Mouse (Mus musculus) embryonic facial prominence, embryonic 12.5 days (tissue): ENCODE measurements around the gene Obsl1. TPM values are rescaled to one million over a fixed set of nuclear protein-coding genes. Genes with fewer than 3 reads are reported as not detected.

Experiments
- ATAC-seq: fragments of 200-750 bp; cut with Nextera tagmentation; 2 replicates; pipeline ENCODE4 v1.8.0; 2017; ENCODE audit not compliant: insufficient number of reproducible peaks, insufficient read depth, low FRiP score, low TSS enrichment
- H3K27ac ChIP-seq: fragments of 300-500 bp; sonication (generic); 2 replicates; pipeline ENCODE4 v1.5.1; 2016; ENCODE audit warnings: mild to moderate bottlenecking
- H3K27me3 ChIP-seq: fragments of 300-500 bp; sonication (generic); 2 replicates; pipeline ENCODE4 v1.6.1; 2016; ENCODE audit warnings: mild to moderate bottlenecking, moderate library complexity
- H3K36me3 ChIP-seq: fragments of 300-500 bp; sonication (generic); 2 replicates; pipeline ENCODE4 v1.6.1; 2016; ENCODE audit warnings: mild to moderate bottlenecking
- H3K4me1 ChIP-seq: fragments of 300-500 bp; sonication (generic); 2 replicates; pipeline ENCODE4 v1.6.1; 2016
- H3K4me2 ChIP-seq: fragments of 300-500 bp; sonication (generic); replicated peaks from 2 replicates; pipeline ENCODE4 v1.6.1; 2016; ENCODE audit warnings: mild to moderate bottlenecking, moderate library complexity
- H3K4me3 ChIP-seq: fragments of 300-500 bp; sonication (generic); 2 replicates; pipeline ENCODE4 v1.5.1; 2016; ENCODE audit warnings: mild to moderate bottlenecking
- H3K9ac ChIP-seq: fragments of 300-500 bp; sonication (generic); 2 replicates; pipeline ENCODE4 v1.6.1; 2016; ENCODE audit warnings: mild to moderate bottlenecking, moderate library complexity
- H3K9me3 ChIP-seq: fragments of 300-500 bp; sonication (generic); 2 replicates; pipeline ENCODE4 v1.6.1; 2016; ENCODE audit warnings: mild to moderate bottlenecking, moderate library complexity
- WGBS: fragments of 180-500 bp; shearing (Covaris S2); methylation state at CpG from one replicate; pipeline ENCODE4 v1.1.7; 2016; 5-methylcytosine and 5-hydroxymethylcytosine counted together
- polyA plus RNA-seq: library from polyadenylated mRNA; unstranded; fragments of >200 nt; fragmentation: Nextera tagmentation; extraction: Ambion mirVana; gene quantifications from 2 replicates; pipeline ENCODE4 v1.2.1, GENCODE M21; 2016

The Obsl1 gene
- polyA plus RNA-seq, 1 experiment from 2014 or later, result 101 TPM

DNA sequence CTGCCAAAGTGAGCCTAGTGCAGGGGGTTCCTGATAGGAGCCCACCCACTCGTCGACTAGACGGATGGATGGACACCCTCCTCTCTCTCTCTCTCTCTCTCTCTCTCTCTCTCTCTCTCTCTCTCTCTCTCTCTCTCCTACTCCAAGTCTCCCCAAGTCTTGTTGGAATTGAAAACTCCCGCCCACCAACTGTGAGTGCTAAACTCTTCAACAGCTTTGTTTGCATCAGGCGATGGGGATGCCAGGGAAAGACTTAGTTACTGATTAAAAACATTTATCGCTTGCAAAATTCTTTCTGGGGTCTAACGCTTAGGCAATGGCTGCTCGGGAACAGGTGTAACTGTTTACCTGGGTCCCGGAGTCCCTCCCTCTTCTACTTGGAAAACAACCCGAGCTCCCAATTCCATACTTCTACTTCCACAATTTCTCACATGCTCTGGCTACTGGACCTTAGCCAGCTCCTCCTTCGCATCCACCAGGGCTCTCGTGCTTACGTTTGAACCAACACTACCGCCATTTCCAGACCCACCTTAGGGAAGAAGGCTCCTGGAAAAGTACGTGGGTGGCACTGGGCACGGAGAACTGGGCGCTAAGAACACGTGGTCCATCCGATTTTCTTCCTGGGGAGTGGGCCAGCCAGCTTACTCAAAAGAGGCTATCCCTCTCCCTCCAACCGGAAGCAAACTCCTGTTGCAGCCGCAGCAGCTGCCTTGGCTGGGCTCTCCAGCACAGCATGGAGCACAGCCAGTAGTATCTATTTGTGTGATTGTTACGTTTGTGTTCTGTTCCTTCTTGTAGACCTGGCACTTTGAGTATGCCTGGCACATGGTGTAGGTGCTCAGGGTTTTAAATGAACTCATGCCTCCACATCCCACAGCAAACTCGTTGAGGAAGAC lies 47.2 kb downstream of the Obsl1 start:
- no peaks in the 10 kb centered on the region for H3K9me3 ChIP-seq
- H3K4me2 ChIP-seq, result peak overlapping the region; percentile 46
- ATAC-seq, result no peak
- peak overlapping the region; percentile 23 for H3K4me3 ChIP-seq
- H3K27me3 ChIP-seq, result peaks cover 44% of the 10 kb centered on the region
- H3K36me3 ChIP-seq, result no peaks in the 10 kb centered on the region
- peak overlapping the region; percentile 23; the same call in 1 of the 2 replicates for H3K27ac ChIP-seq
- peak overlapping the region; percentile 4; the same call in 1 of the 2 replicates for H3K9ac ChIP-seq
- peaks cover 36% of the 10 kb centered on the region for H3K4me1 ChIP-seq
- WGBS, result 18% methylated on average over 23 of the region's 23 CpGs

DNA sequence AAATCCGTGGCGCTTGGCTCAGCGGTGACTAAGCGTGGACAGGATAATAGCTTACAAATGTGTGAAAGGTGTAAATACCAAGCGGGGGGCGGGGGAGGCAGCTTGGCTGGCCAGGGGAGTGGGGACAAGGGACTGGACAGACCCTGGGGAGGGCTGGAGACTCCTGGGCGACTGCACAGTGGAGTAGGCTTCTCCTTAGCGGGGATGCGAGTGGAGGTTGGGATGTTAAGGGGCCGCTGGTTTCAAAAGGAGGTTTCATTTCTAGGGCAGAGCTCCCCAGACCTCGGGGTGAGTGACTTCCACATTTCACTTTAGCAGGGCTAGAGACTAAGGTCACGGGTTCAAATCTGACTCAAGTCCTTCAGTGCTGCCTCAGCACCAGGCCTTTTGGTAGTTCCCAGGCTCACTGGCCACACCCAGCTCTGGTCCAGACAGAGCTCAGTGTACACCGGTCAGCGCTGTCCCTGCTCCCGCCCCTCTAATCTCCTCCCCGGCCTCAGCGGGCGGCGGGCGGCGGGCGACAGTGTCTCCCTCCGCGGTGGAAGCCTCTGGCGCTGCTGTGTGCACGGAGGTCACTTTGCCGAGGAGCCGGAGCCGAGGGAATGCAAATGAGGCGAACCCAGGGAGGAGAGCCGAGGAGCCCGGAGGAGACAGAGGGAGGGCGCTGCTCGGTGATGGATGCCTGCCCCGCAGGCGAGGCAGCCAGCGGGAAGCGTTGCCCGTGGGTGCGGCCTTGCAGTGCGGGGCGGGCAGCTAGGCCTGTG lies 48.0 kb downstream of the Obsl1 start:
- peak overlapping the region; percentile 23 for H3K4me3 ChIP-seq
- peaks cover 47% of the 10 kb centered on the region for H3K27me3 ChIP-seq
- H3K4me2 ChIP-seq, result peak overlapping the region; percentile 46
- peaks cover 41% of the 10 kb centered on the region for H3K4me1 ChIP-seq
- peak overlapping the region; percentile 4; the same call in 1 of the 2 replicates for H3K9ac ChIP-seq
- no peaks in the 10 kb centered on the region for H3K36me3 ChIP-seq
- 2% methylated on average over 42 of the region's 42 CpGs for WGBS
- H3K9me3 ChIP-seq, result no peaks in the 10 kb centered on the region
- no peak overlapping the region; the same call in 1 of the 2 replicates for H3K27ac ChIP-seq
- peak; percentile 39; the same call in 1 of the 2 replicates for ATAC-seq

DNA sequence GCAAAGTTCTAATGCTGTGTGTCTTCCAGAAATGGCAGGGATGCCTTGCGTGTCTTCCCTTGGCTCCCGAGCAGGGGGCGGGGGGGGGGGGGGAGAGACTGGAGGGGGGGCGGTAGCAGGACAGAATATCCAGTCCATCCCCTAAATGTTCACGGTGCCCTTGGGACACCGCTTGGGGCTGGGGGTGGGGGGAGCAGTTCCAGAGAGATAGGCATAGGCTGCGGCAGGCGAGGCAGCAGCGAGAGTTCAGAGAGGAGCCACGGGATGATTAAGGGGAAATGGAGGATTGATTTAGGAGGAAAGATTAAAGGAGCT lies 48.6 kb downstream of the Obsl1 start:
- peaks cover 41% of the 10 kb centered on the region for H3K4me1 ChIP-seq
- H3K27ac ChIP-seq, result 0 out of 2 replicates have a peak overlapping the region, but pooled peaks have one; percentile 41
- WGBS, result 1% methylated on average over 7 of the region's 10 CpGs
- no peak overlapping the region for H3K4me3 ChIP-seq
- H3K9ac ChIP-seq, result no peak overlapping the region
- peak overlapping the region; percentile 46; the same call in 1 of the 2 replicates for H3K4me2 ChIP-seq
- no peak for ATAC-seq
- no peaks in the 10 kb centered on the region for H3K9me3 ChIP-seq
- H3K36me3 ChIP-seq, result no peaks in the 10 kb centered on the region
- H3K27me3 ChIP-seq, result peaks cover 49% of the 10 kb centered on the region

DNA sequence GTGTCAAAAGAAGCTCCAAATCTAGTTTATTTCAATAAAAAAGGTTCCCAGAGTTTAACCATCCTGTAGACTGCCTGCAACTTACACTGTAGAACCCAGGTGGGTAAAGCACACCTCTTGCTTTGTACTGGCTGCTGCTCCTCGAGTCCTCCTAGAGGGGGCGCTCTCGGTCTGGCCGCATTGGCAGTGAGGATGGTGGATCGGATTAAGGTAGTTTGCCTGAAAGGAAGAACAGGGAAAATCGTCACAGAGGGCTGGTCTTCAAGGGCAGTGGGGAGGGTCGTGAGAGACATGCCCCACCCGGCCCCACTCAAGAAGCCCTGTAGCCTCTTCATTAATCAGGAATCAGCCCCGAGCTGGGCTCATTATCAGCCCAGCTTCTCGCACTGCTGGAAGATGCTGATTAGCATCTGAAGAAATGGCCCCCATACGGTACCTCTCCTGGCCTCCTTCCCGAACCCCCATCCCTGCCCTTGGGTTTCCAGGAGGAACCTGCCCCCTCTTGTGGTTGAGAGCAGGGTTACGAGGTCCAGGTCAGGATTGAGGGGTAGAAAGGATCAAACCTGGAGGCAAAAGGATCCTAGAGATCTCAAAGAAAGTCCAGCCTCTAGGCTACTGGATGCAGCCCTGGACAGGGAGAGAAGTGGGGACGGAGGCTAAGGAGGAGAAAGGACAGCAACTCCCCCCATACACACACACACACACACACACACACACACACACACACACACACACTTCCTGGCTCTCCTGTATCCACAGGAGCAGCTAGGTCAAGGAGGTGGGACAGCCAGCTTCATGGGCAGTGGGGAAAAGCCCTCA lies 49.3 kb downstream of the Obsl1 start:
- no peak overlapping the region for H3K4me2 ChIP-seq
- peaks cover 41% of the 10 kb centered on the region for H3K4me1 ChIP-seq
- no peaks in the 10 kb centered on the region for H3K9me3 ChIP-seq
- H3K36me3 ChIP-seq, result no peaks in the 10 kb centered on the region
- WGBS, result 8% methylated on average over 14 of the region's 14 CpGs
- no peak for ATAC-seq
- H3K4me3 ChIP-seq, result no peak overlapping the region
- H3K9ac ChIP-seq, result no peak overlapping the region; the same call in 1 of the 2 replicates
- H3K27ac ChIP-seq, result 0 out of 2 replicates have a peak overlapping the region, but pooled peaks have one; percentile 41
- peaks cover 56% of the 10 kb centered on the region for H3K27me3 ChIP-seq

DNA sequence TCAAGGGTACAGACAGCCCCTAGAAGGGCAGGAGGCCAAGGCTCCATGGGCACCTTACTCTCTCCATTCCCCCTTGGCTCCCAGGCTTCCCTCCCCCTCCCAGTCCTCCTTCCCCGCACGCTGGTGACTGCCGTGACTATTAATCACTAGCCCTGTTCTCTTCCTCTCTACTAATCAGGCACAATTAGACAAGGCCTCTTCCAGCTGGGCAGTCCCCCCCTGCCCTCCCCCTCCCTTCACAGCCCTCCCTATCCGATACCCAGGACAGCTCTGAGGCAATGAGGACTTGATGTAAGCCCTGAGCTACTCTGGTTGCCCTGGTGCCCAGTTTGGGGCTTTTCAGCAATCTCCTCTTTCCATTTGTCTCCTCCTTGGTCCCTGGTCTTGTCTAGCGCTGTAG lies 50.3 kb downstream of the Obsl1 start:
- ATAC-seq, result no peak
- Histone ChIP-seq H3K9me3 (no peaks in the 10 kb centered on the region), H3K4me3 (no peak overlapping the region), H3K4me2 (no peak overlapping the region), H3K27ac (no peak overlapping the region), H3K9ac (no peak overlapping the region), H3K36me3 (no peaks in the 10 kb centered on the region), H3K27me3 (peaks cover 66% of the 10 kb centered on the region), H3K4me1 (peaks cover 44% of the 10 kb centered on the region)
- 19% methylated on average over 5 of the region's 5 CpGs for WGBS

DNA sequence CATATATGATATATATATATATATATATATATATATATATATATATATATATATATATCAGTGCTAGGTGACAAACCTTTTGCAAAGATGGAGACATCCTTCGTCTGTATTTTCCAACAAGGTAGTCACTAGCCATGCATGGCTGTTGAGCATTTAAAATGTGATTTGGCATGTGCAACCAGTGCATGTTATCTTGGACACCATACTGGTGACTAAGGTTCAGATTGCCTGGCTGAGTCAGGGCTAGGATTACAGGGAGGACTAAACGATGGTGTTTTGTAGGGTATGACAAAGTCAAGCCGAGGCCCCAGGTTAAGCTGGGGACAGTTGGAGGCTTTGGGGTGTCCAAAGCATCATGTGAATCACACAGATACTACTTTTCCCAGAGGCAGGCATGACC lies 50.8 kb downstream of the Obsl1 start:
- Histone ChIP-seq H3K9me3 (no peaks in the 10 kb centered on the region), H3K4me1 (peaks cover 50% of the 10 kb centered on the region), H3K36me3 (no peaks in the 10 kb centered on the region), H3K27me3 (peaks cover 72% of the 10 kb centered on the region), H3K4me3 (no peak overlapping the region), H3K9ac (no peak overlapping the region), H3K27ac (no peak overlapping the region), H3K4me2 (no peak overlapping the region)
- ATAC-seq, result no peak
- 71% methylated on average over 3 of the region's 3 CpGs for WGBS

DNA sequence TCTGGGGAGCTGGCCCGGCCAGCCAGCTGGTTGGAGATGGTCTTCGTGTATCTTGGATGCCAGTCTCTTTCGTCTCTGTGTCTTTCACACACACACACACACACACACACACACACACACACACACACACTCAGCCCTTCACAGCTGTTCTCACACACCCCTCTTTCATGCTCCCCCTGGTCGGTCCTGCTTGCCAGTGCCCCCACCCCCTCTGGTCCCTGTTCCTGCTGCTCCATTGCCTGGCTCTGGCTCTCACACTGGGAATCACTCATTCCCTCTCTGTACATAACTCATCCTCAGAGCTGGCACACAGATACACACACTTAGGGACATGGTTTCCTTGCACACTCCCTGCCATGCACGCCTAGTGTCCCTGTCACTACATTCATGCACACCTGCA lies 54.4 kb downstream of the Obsl1 start:
- no peaks in the 10 kb centered on the region for H3K9me3 ChIP-seq
- H3K4me3 ChIP-seq, result no peak overlapping the region
- H3K27ac ChIP-seq, result no peak overlapping the region
- H3K4me1 ChIP-seq, result peaks cover 60% of the 10 kb centered on the region
- WGBS, result 69% methylated on average over 5 of the region's 5 CpGs
- no peak overlapping the region for H3K4me2 ChIP-seq
- ATAC-seq, result no peak
- H3K27me3 ChIP-seq, result peaks cover 86% of the 10 kb centered on the region
- no peak overlapping the region for H3K9ac ChIP-seq
- no peaks in the 10 kb centered on the region for H3K36me3 ChIP-seq

DNA sequence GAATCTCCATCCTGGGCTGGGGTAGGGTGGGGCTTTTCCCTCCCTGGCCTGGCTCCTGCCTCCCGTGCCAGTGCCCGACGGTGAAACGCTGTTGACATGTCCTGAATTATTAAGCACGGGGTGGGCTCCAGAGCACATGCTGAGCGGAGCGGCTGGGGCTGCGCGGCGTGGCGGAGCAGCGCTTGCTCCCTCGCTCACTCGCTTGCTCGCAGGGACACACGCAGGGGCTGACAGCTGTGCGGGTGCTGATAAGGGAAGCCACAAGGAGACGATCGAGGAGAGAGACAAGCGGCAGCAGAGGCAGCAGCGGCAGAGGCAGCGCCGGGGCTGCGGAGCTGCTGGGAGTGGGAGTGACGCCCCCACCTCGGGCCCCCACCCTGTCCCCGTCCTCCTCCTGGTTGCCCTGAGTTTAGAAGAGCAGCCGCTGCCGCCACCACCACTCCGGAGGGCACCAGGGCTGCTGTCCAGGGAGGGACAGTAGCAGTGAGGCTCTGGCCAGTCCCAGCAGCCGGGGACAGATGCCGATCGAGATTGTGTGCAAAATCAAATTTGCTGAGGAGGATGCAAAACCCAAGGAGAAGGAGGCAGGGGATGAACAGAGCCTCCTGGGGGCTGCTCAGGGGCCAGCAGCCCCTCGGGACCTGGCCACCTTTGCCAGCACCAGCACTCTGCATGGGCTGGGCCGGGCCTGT lies 55.8 kb downstream of the Obsl1 start, which contains the start of gene Asic4:
Asic4 (plus strand) TSS at position 123 of the 692 bp plus-strand sequence.
- peak within 1 kb of the TSS; percentile 47 for H3K4me2 ChIP-seq
- H3K27ac ChIP-seq, result no peak within 1 kb of the TSS
- H3K27me3 ChIP-seq, result peaks cover 85% of the 10 kb centered on the region
- peak within 1 kb of the TSS; percentile 1; the same call in 1 of the 2 replicates for H3K9ac ChIP-seq
- H3K4me3 ChIP-seq, result peak within 1 kb of the TSS; percentile 24
- no peaks in the 10 kb centered on the region for H3K36me3 ChIP-seq
- peaks cover 60% of the 10 kb centered on the region for H3K4me1 ChIP-seq
- no peak for ATAC-seq
- WGBS, result 1% methylated on average over 35 of the region's 35 CpGs
- H3K9me3 ChIP-seq, result no peaks in the 10 kb centered on the region

DNA sequence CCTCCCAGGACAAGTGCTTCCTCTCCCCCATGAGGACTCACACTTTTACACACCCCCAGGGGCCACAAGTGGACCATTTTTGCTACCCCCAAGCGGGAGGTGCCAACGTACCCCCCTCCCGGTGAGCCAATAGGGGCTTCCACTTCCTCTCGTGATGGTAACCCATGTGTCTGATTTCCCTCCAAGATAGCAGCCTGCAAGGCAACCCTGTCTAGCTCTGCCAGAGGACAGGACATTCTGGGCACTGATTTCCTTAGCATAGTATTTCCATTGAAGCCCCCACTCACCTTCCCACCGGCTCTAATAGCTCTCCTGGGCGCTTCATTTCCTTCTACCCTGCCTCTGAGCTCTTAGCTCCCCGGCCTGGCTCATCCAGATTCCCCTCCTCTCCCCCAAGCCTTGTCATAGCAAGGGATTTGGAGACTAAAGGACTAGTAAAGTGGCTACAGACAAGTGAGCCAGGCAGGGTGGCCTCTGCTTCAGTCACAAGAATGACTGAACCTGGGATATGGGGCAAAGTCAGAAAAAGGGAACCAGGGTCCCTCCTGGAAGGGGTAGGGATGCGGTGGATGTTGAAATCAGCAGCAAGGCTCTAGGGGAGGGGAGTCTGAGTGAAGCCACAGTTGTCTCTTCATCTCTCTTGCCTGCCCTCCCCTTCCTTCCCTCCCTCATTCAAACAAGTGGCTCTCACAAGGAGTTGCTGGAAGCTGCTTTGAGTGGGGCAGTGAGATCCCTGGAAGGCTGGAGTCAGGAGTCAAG lies 56.7 kb downstream of the Obsl1 start:
- Histone ChIP-seq H3K4me3 (peak overlapping the region; percentile 24; the same call in 1 of the 2 replicates), H3K4me2 (peak overlapping the region; percentile 47), H3K36me3 (no peaks in the 10 kb centered on the region), H3K4me1 (peaks cover 69% of the 10 kb centered on the region), H3K9ac (no peak overlapping the region), H3K9me3 (no peaks in the 10 kb centered on the region), H3K27me3 (peaks cover 87% of the 10 kb centered on the region), H3K27ac (no peak overlapping the region)
- 2% methylated on average over 8 of the region's 8 CpGs for WGBS
- no peak for ATAC-seq

DNA sequence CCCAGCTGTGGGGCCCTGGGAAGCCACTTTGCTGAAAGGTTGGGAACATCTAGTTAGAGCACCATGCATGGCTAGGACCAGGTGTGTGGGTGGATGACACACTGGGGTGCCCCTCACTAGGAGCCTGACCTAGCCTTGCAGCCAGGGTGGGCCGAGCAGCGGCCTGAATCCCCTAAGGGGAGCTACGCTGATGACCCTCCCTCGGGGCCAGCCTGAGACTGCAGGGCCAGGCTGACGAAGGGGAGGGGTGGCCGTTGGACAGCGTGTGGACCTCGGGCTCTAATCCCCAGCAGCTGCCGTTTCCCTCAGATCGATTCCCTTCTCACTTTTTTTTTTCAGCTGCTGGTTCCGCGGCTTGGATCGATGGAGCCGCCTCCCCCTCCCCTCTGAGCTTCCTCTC lies 57.3 kb downstream of the Obsl1 start:
- ATAC-seq, result no peak
- H3K4me3 ChIP-seq, result no peak overlapping the region

More for the DNA sequence above, 57.3 kb downstream of the Obsl1 start:
- Histone ChIP-seq H3K27me3 (peaks cover 85% of the 10 kb centered on the region), H3K9ac (no peak overlapping the region), H3K9me3 (no peaks in the 10 kb centered on the region), H3K36me3 (no peaks in the 10 kb centered on the region), H3K27ac (no peak overlapping the region), H3K4me1 (peaks cover 75% of the 10 kb centered on the region), H3K4me2 (no peak overlapping the region)
- WGBS, result under 1% methylated on average over 14 of the region's 14 CpGs
